Mouse (Mus musculus) midbrain, postnatal 0 days (tissue): Measurements from ENCODE around the gene Col18a1. TPM values are rescaled to one million over a fixed set of nuclear protein-coding genes. Genes with fewer than 3 reads are reported as not detected.
A peak's percentile ranks its signal among the peaks of the same experiment; 100 is the strongest.
"Not testable (repeated sequence)": the region's sequence is repeated elsewhere in the genome, so short reads cannot be mapped to it uniquely, and the experiment has no call there.

ENCODE experiments used
- ATAC-seq: fragments of 200-750 bp; cut with Nextera tagmentation; 2 replicates; pipeline ENCODE4 v1.8.0; 2017; ENCODE audit warnings: moderate number of reproducible peaks, mild to moderate bottlenecking, moderate TSS enrichment, moderate library complexity; ENCODE audit not compliant: low FRiP score
- DNase-seq: peaks from one replicate; pipeline ENCODE4 v3.0.0-alpha.2; 2015; ENCODE audit warnings: low spot score
- H3K27ac ChIP-seq: fragments of 300-500 bp; sonication (generic); 2 replicates; pipeline ENCODE4 v1.5.1; 2014; ENCODE audit warnings: low read depth, mild to moderate bottlenecking, low read length, mixed read lengths
- H3K27me3 ChIP-seq: fragments of 300-500 bp; sonication (generic); 2 replicates; pipeline ENCODE4 v1.6.1; 2014; ENCODE audit warnings: low read length, control low read depth, mixed read lengths; ENCODE audit not compliant: insufficient read depth
- H3K36me3 ChIP-seq: fragments of 300-500 bp; sonication (generic); 2 replicates; pipeline ENCODE4 v1.6.1; 2014; ENCODE audit warnings: low read length, control low read depth, mixed read lengths; ENCODE audit not compliant: insufficient read depth
- H3K4me1 ChIP-seq: fragments of 300-500 bp; sonication (generic); 2 replicates; pipeline ENCODE4 v1.6.1; 2014; ENCODE audit warnings: mild to moderate bottlenecking, control low read depth, antibody characterized with exemption, low read length, mixed read lengths; ENCODE audit not compliant: insufficient read depth
- H3K4me2 ChIP-seq: fragments of 300-500 bp; sonication (generic); 2 replicates; pipeline ENCODE4 v1.6.1; 2014; ENCODE audit warnings: low read depth, mild to moderate bottlenecking, low read length, mixed read lengths; ENCODE audit not compliant: poor library complexity, severe bottlenecking
- H3K4me3 ChIP-seq: fragments of 300-500 bp; sonication (generic); 2 replicates; pipeline ENCODE4 v1.5.1; 2014; ENCODE audit warnings: low read depth, mild to moderate bottlenecking, low read length, moderate library complexity
- H3K9ac ChIP-seq: fragments of 300-500 bp; sonication (generic); replicated peaks from 2 replicates; pipeline ENCODE4 v1.6.1; 2014; ENCODE audit warnings: mild to moderate bottlenecking, low read length, moderate library complexity, mixed read lengths; ENCODE audit not compliant: poor library complexity, severe bottlenecking
- H3K9me3 ChIP-seq: fragments of 300-500 bp; sonication (generic); 2 replicates; pipeline ENCODE4 v1.6.1; 2016; ENCODE audit warnings: low read length, control low read depth
- CTCF ChIP-seq: IDR thresholded peaks from 2 replicates; pipeline ENCODE4 v1.5.1; 2016; ENCODE audit warnings: antibody characterized with exemption, mild to moderate bottlenecking
- WGBS: fragments of 180-500 bp; shearing (Covaris S2); extraction: QIAGEN DNeasy Blood & Tissue Kit; methylation state at CpG from one replicate; pipeline ENCODE4 v1.1.7; 2014; 5-methylcytosine and 5-hydroxymethylcytosine counted together
- polyA plus RNA-seq: library from polyadenylated mRNA; unstranded; fragments of >200 nt; fragmentation: Nextera tagmentation; extraction: Ambion mirVana; gene quantifications from 2 replicates; pipeline ENCODE4 v1.2.1, GENCODE M21; 2015
- total RNA-seq: library from RNA; depleted of rRNA; stranded (reverse); fragments of >200 nt; gene quantifications from 2 replicates; pipeline ENCODE4 v1.2.3, GENCODE M21; 2014

Col18a1 gene
- total and polyA plus RNA-seq, 2 experiments from 2014 or later = 15.4 to 30.3 TPM

DNA sequence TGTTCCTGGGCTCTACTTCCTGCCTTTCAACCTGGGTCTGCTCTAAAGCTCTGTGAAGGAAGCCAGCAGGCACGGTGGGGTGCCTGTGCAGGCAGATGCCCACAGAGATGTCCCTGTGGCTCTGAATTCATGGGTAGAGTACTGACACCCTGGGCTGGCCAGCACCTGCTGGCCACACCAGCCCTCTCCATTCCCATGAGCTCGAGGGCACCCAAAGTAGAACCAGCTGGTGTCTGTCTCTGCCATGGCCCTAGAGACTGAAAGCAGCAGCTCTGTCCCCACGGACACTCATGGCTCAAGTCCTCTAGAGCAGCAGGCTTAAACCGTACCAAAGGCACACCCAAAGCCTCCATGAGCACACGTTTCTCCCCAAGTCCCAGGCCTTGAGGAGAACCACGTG, 30.1 kb downstream of the Col18a1 start:
- Histone ChIP-seq H3K27ac (no peak overlapping the region), H3K4me2 (no peak overlapping the region), H3K9me3 (no peaks in the 10 kb centered on the region), H3K4me1 (no peaks in the 10 kb centered on the region; the same call in 1 of the 2 replicates), H3K9ac (no peak overlapping the region), H3K27me3 (no peaks in the 10 kb centered on the region), H3K4me3 (no peak overlapping the region), H3K36me3 (no peaks in the 10 kb centered on the region)
- no peak for ATAC-seq
- 94% methylated on average over 6 of the region's 6 CpGs for WGBS
- DNase-seq = no peak
- TF ChIP-seq CTCF = no peak

DNA sequence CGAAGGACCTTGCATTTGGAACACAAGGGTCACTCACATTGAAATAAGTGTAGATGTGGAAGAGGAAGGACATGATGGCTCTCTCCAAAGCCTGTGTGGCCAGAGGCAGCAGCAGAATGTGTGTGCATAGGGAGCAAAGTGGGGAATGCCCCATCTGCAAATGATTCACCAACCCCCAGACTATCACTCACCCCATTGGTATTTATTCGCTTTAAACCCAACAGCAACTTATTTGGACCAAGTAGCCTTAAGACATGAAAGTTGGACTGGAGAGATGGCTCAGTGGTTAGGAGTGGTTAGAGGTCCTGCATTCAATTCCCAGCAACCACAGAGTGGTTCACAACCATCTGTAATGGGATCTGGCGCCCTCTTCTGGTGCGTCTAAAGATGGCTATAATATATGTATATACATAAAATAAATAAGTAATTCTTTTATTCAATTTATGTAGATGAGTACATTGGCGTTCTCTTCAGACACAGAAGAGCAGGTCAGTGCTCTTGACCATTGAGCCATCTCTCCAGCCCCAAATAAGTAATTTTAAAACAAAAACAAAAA, 31.0 kb downstream of the Col18a1 start:
- TF ChIP-seq CTCF = no peak
- Histone ChIP-seq H3K9ac (no peak overlapping the region), H3K27ac (no peak overlapping the region), H3K4me3 (no peak overlapping the region), H3K36me3 (no peaks in the 10 kb centered on the region), H3K9me3 (no peaks in the 10 kb centered on the region), H3K27me3 (no peaks in the 10 kb centered on the region), H3K4me2 (no peak overlapping the region), H3K4me1 (no peaks in the 10 kb centered on the region; the same call in 1 of the 2 replicates)
- ATAC-seq = no peak
- 97% methylated on average over 5 of the region's 5 CpGs for WGBS
- no peak for DNase-seq

DNA sequence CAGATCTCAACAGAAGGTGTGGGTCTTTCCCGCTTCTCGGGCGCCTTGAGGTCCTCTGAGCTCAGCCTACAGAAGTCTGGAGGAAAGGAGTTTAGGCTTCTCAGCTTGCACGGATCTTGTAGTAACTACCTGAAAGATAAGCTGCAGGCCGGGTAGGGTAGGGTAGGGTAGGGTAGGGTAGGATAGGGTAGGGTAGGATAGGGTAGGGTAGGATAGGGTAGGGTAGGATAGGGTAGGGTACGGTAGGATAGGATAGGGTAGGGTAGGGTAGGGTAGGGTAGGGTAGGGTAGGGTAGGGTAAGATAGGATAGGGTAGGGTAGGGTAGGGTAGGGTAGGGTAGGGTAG, 31.6 kb downstream of the Col18a1 start:
- H3K4me2 ChIP-seq, H3K4me3 ChIP-seq, H3K4me1 ChIP-seq, ATAC-seq, H3K27me3 ChIP-seq, DNase-seq, H3K9ac ChIP-seq, H3K27ac ChIP-seq, H3K9me3 ChIP-seq, H3K36me3 ChIP-seq: not testable (repeated sequence)
- WGBS = 56% methylated on average over 6 of the region's 6 CpGs

DNA sequence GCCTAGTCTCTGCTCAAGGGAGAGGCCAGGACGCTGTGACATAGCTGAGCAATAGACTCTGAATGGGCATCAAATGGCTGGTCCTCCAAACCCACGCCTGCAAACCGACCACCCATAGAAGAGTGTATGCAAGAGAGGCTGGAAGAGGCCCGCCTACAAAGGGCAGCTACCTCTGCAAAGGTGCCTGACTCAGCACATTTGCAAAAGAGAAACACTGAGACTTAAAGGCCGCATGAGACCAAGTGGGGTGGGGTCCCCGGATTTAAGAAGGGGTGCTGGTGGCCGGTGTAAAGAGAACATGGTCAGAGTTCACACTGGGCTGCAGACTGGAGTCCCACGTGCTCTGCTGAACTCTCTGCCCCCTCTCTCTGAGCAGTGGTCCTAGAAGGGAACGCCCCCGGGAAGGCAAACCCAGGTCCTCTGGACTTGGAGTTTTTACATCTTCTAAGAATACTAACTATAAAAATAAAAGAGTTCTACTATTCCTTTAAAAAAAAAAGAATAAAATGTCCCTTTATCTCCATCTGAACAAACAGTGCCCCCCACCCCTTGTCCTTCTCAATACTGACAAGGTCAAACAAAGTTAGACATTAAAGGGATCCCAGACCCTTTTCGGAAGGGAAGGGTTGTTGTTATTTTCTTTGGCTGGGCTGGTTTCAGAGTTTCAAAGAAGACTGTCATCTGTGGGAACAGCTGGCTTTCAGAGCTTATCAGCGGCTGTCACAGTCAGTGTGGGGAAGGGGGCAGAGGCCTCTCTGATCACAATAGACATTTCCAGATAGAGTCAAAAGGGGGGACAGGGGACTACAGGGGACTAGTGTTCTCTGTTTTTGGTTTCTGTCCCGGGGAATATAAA, 32.2 kb downstream of the Col18a1 start:
- Histone ChIP-seq H3K27me3 (no peaks in the 10 kb centered on the region), H3K4me1 (no peaks in the 10 kb centered on the region; the same call in 1 of the 2 replicates), H3K4me2 (no peak overlapping the region), H3K4me3 (no peak overlapping the region), H3K9ac (no peak overlapping the region), H3K9me3 (no peaks in the 10 kb centered on the region), H3K27ac (no peak overlapping the region), H3K36me3 (no peaks in the 10 kb centered on the region)
- no peak for DNase-seq
- TF ChIP-seq CTCF = no peak
- 46% methylated on average over 13 of the region's 13 CpGs for WGBS
- ATAC-seq = no peak

DNA sequence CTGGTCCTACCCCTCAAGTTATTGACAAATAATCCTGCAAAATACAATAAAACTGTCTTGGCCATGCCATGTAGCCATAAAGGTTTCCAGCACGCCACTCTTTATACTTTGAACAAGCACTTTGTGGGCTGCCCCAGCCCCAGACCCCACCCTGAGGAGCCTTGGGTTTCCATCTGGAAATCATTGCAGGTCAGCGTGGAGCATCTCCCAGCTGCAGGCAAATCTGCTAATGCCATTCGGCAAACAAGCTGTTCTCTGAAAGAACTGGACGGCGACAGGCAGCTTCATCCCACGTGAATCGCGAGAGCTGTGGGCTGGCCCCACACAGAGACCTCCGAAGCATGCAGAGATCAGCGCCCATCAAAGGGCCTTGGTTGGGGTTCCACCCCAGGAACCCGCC, 34.2 kb downstream of the Col18a1 start:
- Histone ChIP-seq H3K36me3 (no peaks in the 10 kb centered on the region), H3K9ac (no peak overlapping the region), H3K27me3 (no peaks in the 10 kb centered on the region), H3K4me2 (no peak overlapping the region), H3K9me3 (no peaks in the 10 kb centered on the region), H3K27ac (no peak overlapping the region), H3K4me3 (no peak overlapping the region), H3K4me1 (no peaks in the 10 kb centered on the region; the same call in 1 of the 2 replicates)
- ATAC-seq (no peak), DNase-seq (no peak)
- TF ChIP-seq CTCF = no peak
- 30% methylated on average over 11 of the region's 11 CpGs for WGBS

DNA sequence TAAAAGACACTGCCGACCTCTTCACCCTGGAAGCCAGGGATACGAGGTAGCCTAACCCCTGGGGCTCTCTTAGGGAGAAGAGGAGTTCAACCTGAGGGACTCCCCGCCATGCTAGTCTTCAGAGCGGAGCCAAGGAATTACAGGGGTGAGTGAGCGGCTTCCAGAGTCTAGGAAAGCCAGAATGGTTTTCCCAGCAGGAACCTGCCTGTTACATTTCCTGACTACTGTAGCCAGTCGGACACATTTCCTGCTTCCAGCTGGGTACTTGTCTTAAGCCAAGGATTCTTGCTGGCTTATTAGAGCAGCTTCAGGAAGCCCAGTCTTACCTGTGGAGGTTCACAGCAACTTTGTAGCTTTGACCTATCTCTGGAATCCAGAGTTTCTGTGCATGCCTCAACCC, 34.8 kb downstream of the Col18a1 start:
- ATAC-seq = no peak
- Histone ChIP-seq H3K4me1 (no peaks in the 10 kb centered on the region; the same call in 1 of the 2 replicates), H3K36me3 (no peaks in the 10 kb centered on the region), H3K4me2 (no peak overlapping the region), H3K27ac (no peak overlapping the region), H3K4me3 (no peak overlapping the region), H3K27me3 (no peaks in the 10 kb centered on the region), H3K9me3 (no peaks in the 10 kb centered on the region), H3K9ac (no peak overlapping the region)
- no peak for TF ChIP-seq CTCF
- DNase-seq = peak; percentile 22
- WGBS = 43% methylated on average over 6 of the region's 6 CpGs
